Mouse (Mus musculus): ENCODE data around the gene Hoxd4. TPM values are rescaled to one million over a fixed set of nuclear protein-coding genes. Genes with fewer than 3 reads are reported as not detected.

Gene Hoxd4
- total RNA-seq, 2 experiments from 2014 or later: not detected

DNA sequence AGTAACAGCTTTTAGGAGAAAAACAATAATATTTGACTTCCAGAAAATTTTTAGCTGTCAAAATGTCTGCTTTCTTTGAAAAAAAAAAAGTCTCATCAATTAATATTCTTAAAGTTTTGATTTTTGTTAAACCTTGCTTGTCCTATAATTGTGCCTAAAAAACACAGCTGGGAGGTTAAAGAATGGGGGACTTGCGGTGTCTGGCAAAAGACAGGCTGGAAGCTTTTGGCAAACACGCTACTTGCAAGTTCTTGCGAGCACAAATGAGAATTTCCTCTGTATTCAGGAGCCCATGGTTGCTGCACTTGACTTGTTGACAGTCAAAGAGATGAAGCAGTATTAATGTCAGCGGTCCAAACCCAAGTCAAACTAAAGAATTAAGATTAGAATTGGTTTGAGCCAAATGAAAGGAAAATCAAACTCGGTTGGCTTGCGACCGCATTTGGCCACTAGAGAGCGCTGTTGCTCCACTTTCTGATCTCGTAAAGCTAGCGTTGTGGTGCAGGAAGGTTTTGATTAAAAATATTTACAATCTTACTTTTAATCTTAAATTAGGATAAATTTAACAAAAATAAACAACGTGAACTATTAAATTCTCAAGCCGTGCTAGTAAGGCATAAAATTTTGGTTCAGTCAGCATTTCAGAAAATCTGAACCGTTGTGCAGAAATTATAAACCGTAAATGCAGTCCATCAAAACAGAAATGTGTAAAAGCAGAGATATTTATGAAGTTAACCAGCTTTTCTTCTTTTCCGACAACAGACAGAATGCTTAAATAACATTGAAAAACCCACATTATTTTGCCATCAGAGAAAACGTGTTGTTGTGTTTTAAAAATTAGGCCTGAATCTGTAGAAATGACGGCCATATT lies 9.5 kb upstream of the Hoxd4 start:
- peak; percentile 69 to 75 for DNase-seq (ENCODE audit: extremely low spot score in 1 of 2, low spot score in 2 of 2)
- intact Hi-C loops (cut with DNase I): loop anchor here (2.0 to 10.0 kb wide), 4 partner anchors 435 to 887 kb away; no protein-coding TSS in a partner anchor

DNA sequence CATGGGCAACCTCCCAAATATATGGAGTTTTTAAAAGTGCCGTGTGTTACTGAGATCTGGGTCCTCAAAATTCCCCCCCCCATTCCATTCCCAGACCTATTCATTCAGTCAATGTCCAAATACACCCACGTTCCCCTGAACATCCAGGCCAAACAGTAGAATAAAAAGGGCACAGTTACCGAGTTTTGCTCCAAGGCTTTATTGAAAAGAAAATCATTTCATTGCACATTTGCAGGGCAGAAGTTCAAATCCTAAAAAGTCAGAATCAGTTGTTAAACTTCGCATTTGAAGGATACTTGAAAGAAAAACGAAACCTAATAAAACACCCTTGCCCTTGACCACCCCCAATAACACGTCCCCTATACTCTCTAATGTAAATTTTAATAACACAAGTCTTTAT lies 8.9 kb upstream of the Hoxd4 start:
- intact Hi-C loops (cut with DNase I): loop anchor here (2.0 to 10.0 kb wide), 4 partner anchors 434 to 886 kb away; no protein-coding TSS in a partner anchor
- no peak for DNase-seq (ENCODE audit: extremely low spot score in 1 of 2, low spot score in 2 of 2)

DNA sequence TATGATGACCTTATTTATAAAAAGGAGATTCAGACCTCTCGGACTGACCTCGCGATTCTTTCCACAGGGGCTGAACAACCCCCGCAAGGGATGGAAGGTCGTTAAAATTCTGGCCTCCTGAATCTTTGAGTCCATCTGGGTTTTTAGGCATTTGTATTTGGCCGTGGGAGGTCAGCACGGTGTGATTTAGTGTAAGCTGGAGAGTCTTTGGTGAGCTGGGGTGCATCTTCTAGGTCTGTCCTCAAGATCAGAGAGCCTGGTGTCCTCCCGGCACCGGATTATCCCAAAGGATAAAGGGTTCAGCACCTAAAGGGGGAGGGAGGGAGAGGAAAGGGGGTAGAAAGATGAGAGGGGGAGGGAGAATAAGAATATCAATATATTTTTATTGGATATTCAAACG lies 8.4 kb upstream of the Hoxd4 start:
- intact Hi-C loops (cut with DNase I): loop anchor here (2.0 to 10.0 kb wide), 4 partner anchors 434 to 885 kb away; no protein-coding TSS in a partner anchor
- DNase-seq (ENCODE audit: extremely low spot score in 1 of 2, low spot score in 2 of 2): no peak

DNA sequence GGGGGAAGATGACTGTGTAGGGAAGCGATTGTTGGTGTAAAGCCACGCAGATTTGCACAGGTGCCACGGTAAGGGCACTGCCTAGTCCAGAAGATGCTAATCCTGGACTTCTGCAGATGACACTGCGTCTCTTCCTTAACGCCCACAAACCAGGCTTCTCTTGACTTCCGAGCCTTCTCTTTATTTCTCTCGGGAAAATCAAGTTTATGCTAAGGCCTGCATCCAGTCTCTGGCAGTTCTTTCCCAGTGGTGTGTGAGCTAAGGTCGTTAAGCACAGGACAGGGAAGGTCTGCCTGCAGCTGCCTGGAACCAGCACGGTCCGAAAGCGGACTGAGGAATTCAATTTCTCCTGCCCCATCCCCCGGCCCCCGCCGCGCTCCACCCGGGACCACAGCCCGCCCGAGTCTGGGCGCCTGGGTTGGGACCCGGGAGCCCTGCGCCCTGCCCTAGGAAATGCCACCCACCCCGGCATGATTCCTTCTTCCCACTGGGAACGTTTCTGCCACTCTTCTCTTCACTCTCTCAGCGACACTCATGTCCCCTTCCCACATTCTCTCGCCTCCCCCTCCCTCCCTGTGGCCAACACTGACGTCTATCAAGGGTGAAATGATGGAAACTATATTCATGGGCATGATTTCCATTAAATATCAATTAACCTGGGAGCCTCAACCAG lies 7.9 kb upstream of the Hoxd4 start:
- no peak for DNase-seq (ENCODE audit: extremely low spot score in 1 of 2, low spot score in 2 of 2)
- intact Hi-C loops (cut with DNase I): loop anchor here (2.0 to 10.0 kb wide), 4 partner anchors 433 to 885 kb away; no protein-coding TSS in a partner anchor

DNA sequence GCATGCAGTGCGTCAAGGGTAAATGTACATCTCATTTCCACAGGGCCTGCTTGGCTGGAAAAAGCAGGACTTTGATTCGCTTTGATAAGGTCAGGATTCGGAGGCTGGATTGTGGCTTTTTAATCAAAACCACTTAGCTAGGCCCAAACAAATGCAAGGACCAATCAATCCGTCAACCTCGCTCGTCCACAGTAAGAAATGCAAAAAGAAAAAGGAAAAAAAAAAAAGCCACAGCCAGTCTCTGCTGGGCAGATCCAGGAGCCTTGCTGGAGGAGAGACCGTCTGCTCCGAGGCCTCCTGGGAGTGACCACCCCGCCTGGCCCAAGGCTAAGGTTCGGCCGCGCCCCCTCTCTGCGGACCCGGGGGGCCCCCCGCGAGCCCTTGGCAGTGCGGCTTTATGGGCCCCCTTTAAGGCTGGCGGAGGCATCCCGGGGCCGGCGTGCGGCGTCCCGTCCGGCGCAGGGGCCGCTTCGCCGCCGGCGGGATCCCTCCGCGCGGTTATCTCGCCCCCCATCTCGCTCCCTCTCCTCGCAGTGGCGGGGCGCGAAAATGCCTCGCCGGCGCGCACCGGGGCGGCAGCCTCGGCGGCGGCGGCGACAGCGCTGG lies 7.2 kb upstream of the Hoxd4 start, which contains the start of gene Hoxd8:
TSS of gene Hoxd8 (plus strand) at position 223 of the 606 bp plus-strand sequence.
- no peak for DNase-seq (ENCODE audit: extremely low spot score in 1 of 2, low spot score in 2 of 2)
- intact Hi-C loops (cut with DNase I): loop anchor here (5.0 to 10.0 kb wide), 3 partner anchors 433 to 720 kb away; no protein-coding TSS in a partner anchor

DNA sequence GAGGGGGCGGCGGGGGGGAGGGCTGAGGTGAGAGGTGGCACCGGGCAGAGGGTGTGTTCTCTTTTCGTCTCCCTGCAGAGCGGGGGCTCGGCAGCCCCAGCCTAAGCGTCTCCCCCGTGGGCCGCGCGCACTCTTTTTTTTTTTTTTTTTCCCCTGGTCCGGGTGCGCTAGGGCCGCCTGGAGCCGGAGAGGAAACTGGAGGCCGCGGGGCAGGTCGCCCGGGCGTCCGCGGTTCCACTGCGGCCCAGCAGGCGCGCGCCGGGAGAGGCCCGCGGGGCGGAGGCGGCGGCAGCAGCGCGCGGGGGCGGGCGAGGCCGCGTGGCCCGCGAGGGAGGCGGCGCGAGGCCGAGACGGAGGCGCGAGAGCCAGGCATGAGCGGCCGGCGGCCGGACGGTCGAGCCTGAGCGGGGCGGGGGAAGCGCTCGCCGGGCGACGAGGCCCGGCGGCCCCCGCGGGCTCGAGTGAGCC lies 6.7 kb upstream of the Hoxd4 start:
- DNase-seq (ENCODE audit: extremely low spot score in 1 of 2, low spot score in 2 of 2): no peak
- intact Hi-C loops (cut with DNase I): loop anchor here (5.0 to 10.0 kb wide), 3 partner anchors 432 to 720 kb away; no protein-coding TSS in a partner anchor

DNA sequence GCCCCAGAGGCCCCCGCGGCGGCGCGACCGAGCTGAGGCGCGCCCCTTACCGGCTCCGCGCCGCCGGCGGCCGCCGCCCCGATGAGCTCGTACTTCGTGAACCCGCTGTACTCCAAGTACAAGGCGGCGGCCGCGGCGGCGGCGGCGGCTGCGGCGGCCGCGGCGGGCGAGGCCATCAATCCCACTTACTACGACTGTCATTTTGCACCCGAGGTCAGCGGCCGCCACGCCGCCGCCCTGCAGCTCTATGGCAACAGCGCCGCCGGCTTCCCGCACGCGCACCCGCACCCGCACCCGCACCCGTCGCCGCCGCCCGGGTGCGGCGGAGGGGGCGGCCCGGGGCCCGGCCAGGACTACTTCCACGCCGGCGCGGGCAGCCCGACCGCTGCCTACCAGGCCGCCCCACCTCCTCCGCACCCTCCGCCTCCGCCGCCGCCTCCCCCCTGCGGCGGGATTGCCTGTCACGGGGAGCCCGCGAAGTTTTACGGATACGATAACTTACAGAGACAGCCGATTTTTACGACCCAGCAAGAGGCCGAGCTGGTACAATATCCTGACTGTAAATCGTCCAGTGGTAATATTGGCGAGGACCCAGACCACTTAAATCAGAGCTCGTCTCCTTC lies 6.2 kb upstream of the Hoxd4 start:
- no peak for DNase-seq (ENCODE audit: extremely low spot score in 1 of 2, low spot score in 2 of 2)
- intact Hi-C loops (cut with DNase I): loop anchor here (10.0 kb wide), 1 partner anchor 719 kb away; no protein-coding TSS in a partner anchor

DNA sequence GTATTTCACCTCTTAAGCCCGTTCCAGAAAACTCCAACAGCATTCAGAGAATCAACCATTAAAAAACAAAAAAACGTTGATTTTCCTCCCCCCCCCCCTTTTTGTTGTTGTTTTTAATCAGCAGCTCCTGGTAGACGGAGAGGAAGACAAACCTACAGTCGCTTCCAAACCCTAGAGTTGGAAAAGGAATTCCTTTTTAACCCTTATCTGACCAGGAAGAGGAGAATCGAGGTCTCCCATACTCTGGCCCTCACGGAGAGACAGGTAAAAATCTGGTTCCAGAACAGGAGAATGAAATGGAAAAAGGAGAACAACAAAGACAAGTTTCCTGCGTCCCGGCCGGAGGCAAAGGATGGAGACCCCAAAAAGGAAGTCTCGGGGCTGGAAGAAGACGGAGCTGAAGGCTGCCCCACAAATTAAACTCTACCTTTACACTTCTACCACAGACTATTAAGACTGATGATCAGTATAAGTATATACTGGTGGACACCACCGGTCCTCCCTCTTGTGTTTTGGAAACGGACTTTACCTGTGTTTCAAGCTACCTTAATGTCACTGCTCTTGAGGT lies 5.3 kb upstream of the Hoxd4 start:
- DNase-seq (ENCODE audit: extremely low spot score in 1 of 2, low spot score in 2 of 2): no peak
- intact Hi-C loops (cut with DNase I): loop anchor here (10.0 kb wide), 1 partner anchor 718 kb away; no protein-coding TSS in a partner anchor

DNA sequence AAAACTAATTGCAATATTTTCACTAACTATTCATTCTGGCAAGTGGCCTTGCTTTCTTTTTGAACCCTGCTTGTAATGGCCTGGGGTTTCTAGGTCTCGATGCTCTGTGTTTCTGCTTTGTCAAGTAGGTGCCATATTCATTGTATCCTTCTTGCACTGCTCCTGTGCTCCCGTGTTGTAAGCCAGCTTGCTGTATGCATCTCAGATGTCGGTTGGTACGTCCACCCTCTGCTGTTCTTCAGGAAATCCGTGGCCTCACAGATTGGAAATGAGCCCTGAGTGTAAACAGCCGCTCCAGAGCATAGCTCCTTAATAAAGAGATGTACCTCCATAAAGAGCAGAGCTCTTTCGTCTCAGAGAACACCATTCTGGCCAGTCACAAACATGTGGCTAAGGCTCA lies 4.1 kb upstream of the Hoxd4 start:
- intact Hi-C loops (cut with DNase I): loop anchor here (10.0 kb wide), 1 partner anchor 717 kb away; no protein-coding TSS in a partner anchor
- DNase-seq (ENCODE audit: extremely low spot score in 1 of 2, low spot score in 2 of 2): no peak

DNA sequence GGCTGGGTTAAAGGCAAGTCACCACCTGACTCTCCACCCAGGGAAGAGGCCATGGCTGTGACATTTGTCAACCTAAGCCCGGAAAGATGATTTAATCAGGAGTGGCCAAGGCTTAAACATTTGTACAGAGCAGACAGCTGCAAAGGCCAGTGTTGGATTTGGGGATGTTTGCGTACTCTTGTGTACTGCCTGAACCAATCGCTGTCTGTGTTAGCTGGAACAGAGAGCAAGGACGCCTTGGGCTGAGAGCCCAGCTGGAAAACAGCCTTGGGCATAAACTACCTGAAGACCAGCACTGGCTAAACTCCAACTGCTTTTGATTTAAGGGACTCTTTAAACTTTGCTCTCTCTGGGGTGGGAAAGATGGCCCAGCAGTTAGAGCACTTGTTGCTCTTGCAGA lies 3.1 kb upstream of the Hoxd4 start:
- DNase-seq (ENCODE audit: extremely low spot score in 1 of 2, low spot score in 2 of 2): no peak
- intact Hi-C loops (cut with DNase I): loop anchor here (10.0 kb wide), 1 partner anchor 716 kb away; no protein-coding TSS in a partner anchor

DNA sequence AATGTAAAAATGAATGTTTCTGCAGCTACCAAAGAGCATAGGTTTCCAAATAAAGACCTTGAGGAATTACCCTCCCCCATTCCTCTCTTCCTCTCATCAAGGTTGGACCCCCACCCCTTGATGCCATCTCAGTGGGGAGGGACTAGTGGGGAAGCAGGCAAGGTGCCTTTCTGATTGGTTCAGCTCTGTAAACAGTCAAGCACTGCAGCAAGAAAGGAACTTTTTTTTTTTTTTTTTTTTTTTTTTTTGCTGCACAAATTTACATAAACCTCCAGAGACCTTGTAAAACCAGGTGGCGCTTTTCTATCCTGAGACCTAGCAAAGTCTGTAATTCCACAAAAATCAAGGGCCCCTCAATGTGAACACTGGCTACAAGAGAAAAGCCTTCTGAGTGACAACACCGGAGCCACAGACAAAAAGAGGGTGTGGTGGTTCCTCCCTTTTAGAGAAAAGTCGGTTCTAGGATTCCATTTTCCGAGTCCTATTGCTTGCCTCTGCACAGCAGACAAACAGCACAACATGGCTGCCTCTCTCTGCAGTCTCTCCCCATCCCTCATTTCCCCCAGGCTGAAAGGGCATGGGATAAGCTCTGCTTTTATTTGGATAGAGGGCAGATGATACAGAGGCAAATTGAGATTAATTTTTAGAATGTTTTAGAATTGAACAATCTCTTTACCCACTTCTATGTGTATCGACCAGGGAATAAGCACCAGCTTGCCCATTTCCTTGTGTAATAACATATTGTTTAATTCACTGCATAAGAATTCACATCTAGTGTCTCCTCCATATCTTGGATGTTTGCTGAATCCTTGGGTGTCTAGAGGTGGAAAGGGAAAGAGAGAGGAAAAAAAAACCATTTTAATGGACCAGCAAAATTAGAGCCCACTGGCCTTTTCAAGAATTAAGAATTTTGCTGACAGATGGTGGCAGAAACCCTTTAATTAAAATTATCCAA lies 2.0 kb upstream of the Hoxd4 start:
- intact Hi-C loops (cut with DNase I): loop anchor here (10.0 kb wide), 1 partner anchor 715 kb away; no protein-coding TSS in a partner anchor
- DNase-seq (ENCODE audit: extremely low spot score in 1 of 2, low spot score in 2 of 2): no peak

DNA sequence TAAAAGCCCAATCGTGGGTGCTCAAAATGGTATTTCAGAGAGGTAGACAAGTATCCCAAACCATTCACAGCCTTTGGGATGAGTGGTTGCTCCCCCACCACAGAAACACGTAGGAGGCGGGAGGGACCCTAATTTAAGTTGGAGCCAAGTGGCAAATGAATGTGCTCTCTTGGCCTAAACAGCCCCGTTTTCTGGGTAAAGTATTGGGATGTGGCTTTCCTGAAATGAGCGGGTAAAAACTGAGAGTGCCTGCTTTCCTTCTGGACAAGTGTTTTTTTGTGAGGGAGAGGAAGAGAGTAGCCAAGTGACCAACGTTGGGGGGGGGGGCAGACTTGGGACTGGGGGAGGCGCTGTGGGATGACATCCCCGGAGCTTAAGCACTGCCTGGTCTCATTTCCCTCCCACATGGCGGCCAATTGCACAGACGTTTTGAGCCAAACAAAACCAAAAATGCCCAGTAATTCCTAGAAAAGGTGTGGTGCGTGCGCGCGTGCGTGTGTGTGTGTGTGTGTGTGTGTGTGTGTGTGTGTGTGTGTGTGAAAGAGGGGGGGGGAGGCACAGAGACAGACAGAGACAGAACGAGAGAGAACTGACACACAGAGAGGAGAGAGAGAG lies 693 bp upstream of the Hoxd4 start:
- intact Hi-C loops (cut with DNase I): no loop called here
- DNase-seq (ENCODE audit: extremely low spot score in 1 of 2, low spot score in 2 of 2): no peak

DNA sequence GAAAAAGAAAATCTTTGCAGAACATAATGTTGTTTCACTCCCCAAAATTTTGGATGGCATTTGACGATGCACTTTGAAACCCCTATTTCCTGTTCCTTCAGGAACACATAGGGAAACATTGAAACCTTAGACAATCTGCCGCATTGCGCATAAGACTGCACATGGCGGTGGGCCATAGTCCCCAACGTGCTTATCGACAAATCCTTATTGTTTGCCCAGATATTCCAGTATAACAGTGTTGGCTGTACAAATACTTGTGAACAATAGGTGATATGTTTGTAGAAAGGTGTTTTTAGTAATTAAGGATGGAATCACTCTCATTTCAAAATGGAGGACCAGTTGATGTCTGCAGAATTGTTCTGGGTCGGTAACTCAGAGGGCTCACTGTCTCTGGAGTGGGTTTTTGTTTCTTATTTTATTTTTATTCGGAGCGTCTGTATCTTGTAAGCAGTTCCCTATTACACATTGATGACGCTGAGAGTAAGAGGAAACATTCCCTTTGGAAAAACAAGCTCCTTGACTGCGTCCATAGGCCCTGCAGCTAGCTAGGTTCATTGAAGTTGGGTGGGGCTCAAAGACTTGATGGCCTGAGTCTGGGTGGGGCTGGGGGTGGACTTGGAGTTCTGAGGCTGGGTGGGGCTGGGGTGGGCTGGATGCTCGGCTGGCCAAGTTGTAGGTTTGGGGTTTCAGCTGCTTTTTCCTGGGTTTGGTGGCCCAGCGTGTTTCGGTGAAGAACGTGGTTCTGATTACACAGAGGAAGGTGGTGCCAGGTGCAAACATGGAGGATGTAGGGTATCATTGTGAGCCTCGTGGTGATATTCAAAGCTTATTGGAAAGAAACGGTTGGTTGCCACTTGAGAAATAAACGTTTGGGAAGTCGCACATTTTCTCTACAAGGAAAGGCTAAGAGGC lies 1.8 kb downstream of the Hoxd4 start:
- intact Hi-C loops (cut with DNase I): no loop called here
- no peak for DNase-seq (ENCODE audit: extremely low spot score in 1 of 2, low spot score in 2 of 2)

DNA sequence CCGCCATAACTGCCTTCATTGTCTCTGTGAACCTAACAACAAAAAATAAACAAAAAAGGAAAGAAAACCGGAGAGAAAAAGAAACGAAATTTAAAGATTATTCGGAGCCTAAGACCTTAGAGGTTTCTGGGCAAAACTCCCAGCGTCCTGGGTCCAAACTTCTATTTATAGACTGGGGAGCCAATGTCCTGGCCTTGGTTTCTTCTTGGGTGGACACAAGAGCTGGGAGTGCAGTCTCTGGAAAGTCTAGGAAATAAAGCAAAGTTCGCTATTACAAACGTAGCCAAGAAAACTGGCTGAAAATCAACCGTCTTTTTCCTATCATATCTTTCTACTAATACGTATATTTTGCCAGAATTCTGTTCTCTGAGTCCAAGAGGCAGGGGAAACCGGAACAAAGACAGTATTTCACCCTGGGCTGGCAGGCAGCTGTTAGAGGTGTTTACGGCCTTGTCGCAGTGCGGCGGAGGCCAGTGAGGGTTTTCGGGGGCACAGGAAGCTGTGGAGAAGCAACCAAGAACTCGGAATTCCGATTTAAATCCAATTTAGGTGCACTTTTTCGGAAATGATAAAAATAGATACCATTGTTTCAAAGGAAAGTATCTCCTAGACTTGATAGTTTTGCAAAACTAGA lies 2.5 kb downstream of the Hoxd4 start:
- intact Hi-C loops (cut with DNase I): no loop called here
- no peak for DNase-seq (ENCODE audit: extremely low spot score in 1 of 2, low spot score in 2 of 2)

DNA sequence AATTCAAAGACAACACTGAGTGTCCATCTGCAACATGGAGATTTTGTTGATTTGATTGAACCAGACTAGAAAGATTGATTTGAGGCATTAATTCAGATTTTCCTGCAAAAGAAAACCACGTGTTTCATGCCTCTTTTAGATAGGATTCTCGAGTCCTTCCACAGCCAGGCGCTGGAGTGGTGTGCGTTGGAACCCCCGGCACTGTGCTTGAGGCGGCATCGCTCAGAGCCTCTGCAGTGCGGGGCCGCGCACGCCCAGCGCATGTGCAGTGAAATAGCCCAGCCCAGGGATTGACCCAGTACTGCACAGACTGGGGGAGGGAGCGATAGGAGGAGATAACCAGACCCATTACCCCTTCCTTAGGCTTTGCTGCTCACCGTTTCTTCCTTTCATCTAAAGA lies 3.2 kb downstream of the Hoxd4 start:
- intact Hi-C loops (cut with DNase I): loop anchor here (5.0 kb wide), 3 partner anchors 247 to 422 kb away; no protein-coding TSS in a partner anchor
- no peak for DNase-seq (ENCODE audit: extremely low spot score in 1 of 2, low spot score in 2 of 2)
